Mouse (Mus musculus) intestine, embryonic 14.5 days (tissue): ENCODE measurements around the gene Ascc2. TPM values are rescaled to one million over a fixed set of nuclear protein-coding genes. Genes with fewer than 3 reads are reported as not detected.

Source experiments
- ATAC-seq: fragments of 200-750 bp; cut with Nextera tagmentation; replicated peaks from 2 replicates; pipeline ENCODE4 v1.8.0; 2017; ENCODE audit warnings: low read depth, moderate number of reproducible peaks, moderate TSS enrichment, moderate library complexity; ENCODE audit not compliant: low FRiP score, low TSS enrichment
- DNase-seq: peaks from one replicate; pipeline ENCODE4 v3.0.0-alpha.2; 2018; ENCODE audit warnings: low spot score
- H3K27ac ChIP-seq: fragments of 300-500 bp; sonication (generic); 2 replicates; pipeline ENCODE4 v1.5.1; 2014; ENCODE audit warnings: low read depth, mild to moderate bottlenecking, control low read depth
- H3K27me3 ChIP-seq: fragments of 300-500 bp; sonication (generic); replicated peaks from 2 replicates; pipeline ENCODE4 v1.6.1; 2014; ENCODE audit warnings: low read length, control low read depth; ENCODE audit not compliant: control insufficient read depth, insufficient read depth
- H3K36me3 ChIP-seq: fragments of 300-500 bp; sonication (generic); 2 replicates; pipeline ENCODE4 v1.6.1; 2014; ENCODE audit warnings: low read length, control low read depth; ENCODE audit not compliant: control insufficient read depth, insufficient read depth
- H3K4me1 ChIP-seq: fragments of 300-500 bp; sonication (generic); replicated peaks from 2 replicates; pipeline ENCODE4 v1.6.1; 2014; ENCODE audit warnings: low read length, control low read depth, mixed read lengths; ENCODE audit not compliant: control insufficient read depth, insufficient read depth
- H3K4me2 ChIP-seq: fragments of 300-500 bp; sonication (generic); 2 replicates; pipeline ENCODE4 v1.6.1; 2014; ENCODE audit warnings: low read length
- H3K4me3 ChIP-seq: fragments of 300-500 bp; sonication (generic); 2 replicates; pipeline ENCODE4 v1.5.1; 2014; ENCODE audit warnings: low read depth, low read length, control low read depth, mixed read lengths
- H3K9ac ChIP-seq: fragments of 300-500 bp; sonication (generic); 2 replicates; pipeline ENCODE4 v1.6.1; 2014; ENCODE audit warnings: mild to moderate bottlenecking, low read length
- H3K9me3 ChIP-seq: fragments of 300-500 bp; sonication (generic); 2 replicates; pipeline ENCODE4 v1.6.1; 2016; ENCODE audit warnings: low read length, control low read depth; ENCODE audit not compliant: control insufficient read depth
- WGBS: fragments of 180-500 bp; shearing (Covaris S2); extraction: QIAGEN DNeasy Blood & Tissue Kit; methylation state at CpG from one replicate; pipeline ENCODE4 v1.1.7; 2014; 5-methylcytosine and 5-hydroxymethylcytosine counted together
- polyA plus RNA-seq: library from polyadenylated mRNA; unstranded; fragments of >200 nt; fragmentation: Nextera tagmentation; extraction: Ambion mirVana; gene quantifications from 2 replicates; pipeline ENCODE4 v1.2.1, GENCODE M21; 2014

Gene Ascc2
- polyA plus RNA-seq, 1 experiment from 2014 or later = 36.6 TPM

- Histone ChIP-seq H3K4me1 (no peaks in the 10 kb centered on the region), H3K36me3 (peaks cover 32% of the 10 kb centered on the region), H3K4me2 (no peak overlapping the region), H3K9me3 (0 out of 2 replicates have a peak, but pooled peaks cover 3% of the 10 kb centered on the region), H3K4me3 (no peak overlapping the region), H3K27ac (no peak overlapping the region), H3K27me3 (no peaks in the 10 kb centered on the region), H3K9ac (no peak overlapping the region)
- WGBS = 92% methylated on average over 4 of the region's 4 CpGs
- ATAC-seq (no peak), DNase-seq (no peak)
Observed at GRCm38 (mm10) chr11:4671736-4672135, 34.2 kb downstream of the Ascc2 start.

DNA sequence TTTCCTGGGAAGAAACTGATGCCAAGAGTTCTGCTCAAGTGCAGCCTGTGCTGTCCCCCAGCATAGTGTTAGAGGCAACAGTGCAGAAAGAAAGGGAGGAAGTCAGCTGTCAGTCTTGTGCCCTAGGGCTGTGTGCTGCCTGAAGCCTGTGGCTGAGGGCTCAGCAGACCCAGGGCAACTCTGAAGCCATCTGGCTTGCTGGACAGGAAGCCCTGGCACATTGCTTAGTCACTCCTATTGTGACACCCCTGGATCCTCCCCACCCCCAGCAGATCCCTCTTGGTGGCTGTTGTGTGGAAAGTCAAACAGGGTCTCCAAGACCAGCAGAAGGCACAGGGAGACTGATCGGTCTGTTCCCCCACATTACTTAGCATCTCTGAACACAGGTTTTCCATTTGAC, 37.0 kb downstream of the Ascc2 start:
- no peak overlapping the region for H3K4me2 ChIP-seq
- no peaks in the 10 kb centered on the region for H3K9me3 ChIP-seq
- H3K4me1 ChIP-seq = no peaks in the 10 kb centered on the region
- WGBS = 95% methylated on average over 1 of the region's 1 CpGs
- no peak for ATAC-seq
- H3K9ac ChIP-seq = no peak overlapping the region
- H3K27ac ChIP-seq = no peak overlapping the region
- H3K4me3 ChIP-seq = no peak overlapping the region
- H3K27me3 ChIP-seq = no peaks in the 10 kb centered on the region
- H3K36me3 ChIP-seq = peaks cover 50% of the 10 kb centered on the region
- no peak for DNase-seq

DNA sequence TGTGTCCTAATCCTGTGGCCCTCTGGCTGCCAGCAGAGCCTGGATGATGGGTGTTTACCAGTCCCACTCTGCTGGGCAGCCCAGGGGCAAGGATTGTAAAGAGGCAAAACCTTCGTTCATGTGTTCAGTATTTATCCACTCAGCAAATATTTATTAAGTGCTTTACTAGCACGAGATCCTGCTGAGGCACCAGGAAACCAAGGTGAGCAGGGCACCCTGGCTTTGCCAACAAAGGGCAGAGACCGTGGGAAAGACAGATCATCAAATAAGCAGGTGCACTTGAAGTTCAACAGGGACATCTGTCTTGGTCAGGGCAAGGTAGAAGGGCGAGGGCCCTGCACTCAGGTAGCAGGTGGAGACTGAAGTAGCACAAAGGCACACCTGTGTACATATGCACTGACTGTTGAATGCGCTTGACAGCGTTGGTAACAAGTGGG, 37.6 kb downstream of the Ascc2 start:
- Histone ChIP-seq H3K9ac (no peak overlapping the region), H3K27ac (no peak overlapping the region), H3K9me3 (no peaks in the 10 kb centered on the region), H3K36me3 (peaks cover 56% of the 10 kb centered on the region), H3K4me3 (no peak overlapping the region), H3K4me2 (no peak overlapping the region), H3K27me3 (no peaks in the 10 kb centered on the region), H3K4me1 (no peaks in the 10 kb centered on the region)
- DNase-seq (no peak), ATAC-seq (no peak)
- 76% methylated on average over 6 of the region's 6 CpGs for WGBS

DNA sequence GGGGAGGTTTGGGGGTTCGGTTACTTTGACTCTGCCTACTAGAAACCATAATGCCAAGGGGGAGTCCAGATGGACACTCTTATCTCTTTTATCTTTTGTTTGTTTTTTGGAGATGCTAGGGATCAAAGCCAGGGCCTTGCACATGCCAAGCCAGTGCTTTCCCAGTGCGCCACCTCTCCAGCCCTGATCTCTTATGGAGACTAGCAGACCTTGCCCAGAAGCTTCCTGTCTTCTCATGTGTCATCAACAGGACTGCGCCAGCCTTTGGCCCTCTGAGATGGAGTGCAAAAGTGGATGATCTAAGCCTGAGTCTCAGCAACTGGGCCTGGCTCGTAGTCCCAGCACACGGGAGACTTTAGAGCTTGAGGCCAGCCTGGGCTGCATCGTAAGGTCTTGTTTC, 38.1 kb downstream of the Ascc2 start:
- Histone ChIP-seq H3K4me2 (no peak overlapping the region), H3K27ac (no peak overlapping the region), H3K4me1 (no peaks in the 10 kb centered on the region), H3K9me3 (no peaks in the 10 kb centered on the region), H3K9ac (no peak overlapping the region), H3K36me3 (peaks cover 61% of the 10 kb centered on the region), H3K27me3 (no peaks in the 10 kb centered on the region), H3K4me3 (no peak overlapping the region)
- WGBS = 93% methylated on average over 6 of the region's 6 CpGs
- no peak for ATAC-seq
- DNase-seq = no peak

GRCm38 (mm10) chr11:4677250-4677872, 39.8 kb downstream of the Ascc2 start:
- H3K9me3 ChIP-seq = no peaks in the 10 kb centered on the region
- H3K27me3 ChIP-seq = no peaks in the 10 kb centered on the region
- H3K4me3 ChIP-seq = no peak overlapping the region
- H3K36me3 ChIP-seq = peaks cover 73% of the 10 kb centered on the region
- no peak overlapping the region for H3K4me2 ChIP-seq
- H3K4me1 ChIP-seq = no peaks in the 10 kb centered on the region
- 87% methylated on average over 7 of the region's 7 CpGs for WGBS
- DNase-seq (no peak), ATAC-seq (no peak)
- no peak overlapping the region for H3K9ac ChIP-seq
- no peak overlapping the region for H3K27ac ChIP-seq

DNA sequence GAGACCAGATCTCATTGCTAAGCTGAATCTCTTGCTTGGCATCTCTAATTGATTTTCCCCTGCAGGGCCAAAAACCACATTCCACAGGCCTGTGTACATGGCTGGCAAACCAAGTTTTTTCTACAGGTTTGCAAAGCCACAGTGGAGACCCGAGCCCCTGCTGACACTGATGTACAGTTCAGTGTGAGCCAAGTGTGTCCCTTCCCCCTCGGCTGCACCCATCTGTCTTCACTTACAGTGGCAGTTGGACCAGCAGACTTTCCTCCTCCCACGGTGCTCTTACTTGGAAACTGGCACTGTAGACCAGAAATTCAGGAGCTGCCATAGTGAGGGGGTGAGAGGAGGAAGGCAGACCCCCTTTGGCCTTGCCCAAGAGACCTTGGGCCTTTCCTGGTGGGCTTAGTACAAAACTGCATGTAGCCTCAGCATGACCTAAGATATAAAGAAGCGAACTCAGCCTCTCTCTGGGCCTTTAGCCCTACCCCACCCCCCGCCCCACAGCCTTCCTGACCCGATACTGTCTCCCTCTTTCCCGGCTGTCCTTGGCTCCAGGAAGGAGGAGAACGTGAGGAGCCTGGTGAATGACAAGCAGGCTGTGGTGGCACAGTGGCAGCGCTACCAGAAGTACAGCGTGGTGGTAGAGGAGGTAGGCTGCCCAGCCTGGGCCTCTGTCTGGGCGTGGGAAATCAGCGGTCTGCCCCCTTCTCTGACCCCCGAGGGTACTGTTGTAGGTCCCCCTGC, 41.3 kb downstream of the Ascc2 start:
- no peaks in the 10 kb centered on the region for H3K4me1 ChIP-seq
- H3K4me3 ChIP-seq = no peak overlapping the region
- 76% methylated on average over 13 of the region's 13 CpGs for WGBS

DNA sequence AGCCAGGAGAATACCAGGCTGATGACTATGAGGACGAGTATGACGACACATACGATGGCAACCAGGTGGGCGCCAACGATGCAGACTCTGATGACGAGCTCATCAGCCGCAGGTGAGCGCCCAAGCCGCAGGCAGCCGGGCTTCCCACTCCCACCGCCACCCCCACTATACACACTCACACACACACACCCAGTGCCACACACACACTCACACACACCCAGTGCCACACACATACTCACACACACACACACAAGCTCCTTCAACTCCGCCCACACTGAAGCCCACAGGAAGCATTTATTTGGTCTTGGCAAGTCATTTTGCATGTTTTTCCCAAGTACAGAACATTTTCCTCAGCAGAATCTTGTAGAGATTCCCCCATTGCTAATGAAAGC, 41.9 kb downstream of the Ascc2 start:
- Histone ChIP-seq H3K27me3 (no peaks in the 10 kb centered on the region), H3K27ac (no peak overlapping the region), H3K9ac (no peak overlapping the region), H3K36me3 (peaks cover 69% of the 10 kb centered on the region), H3K4me3 (no peak overlapping the region), H3K4me1 (no peaks in the 10 kb centered on the region), H3K4me2 (no peak overlapping the region), H3K9me3 (no peaks in the 10 kb centered on the region)
- 91% methylated on average over 12 of the region's 12 CpGs for WGBS
- no peak for DNase-seq
- no peak for ATAC-seq

More for the DNA sequence above, 41.3 kb downstream of the Ascc2 start:
- no peak for DNase-seq
- Histone ChIP-seq H3K4me2 (no peak overlapping the region), H3K9me3 (no peaks in the 10 kb centered on the region), H3K9ac (no peak overlapping the region), H3K36me3 (peaks cover 72% of the 10 kb centered on the region), H3K27me3 (no peaks in the 10 kb centered on the region), H3K27ac (no peak overlapping the region)
- ATAC-seq = no peak

DNA sequence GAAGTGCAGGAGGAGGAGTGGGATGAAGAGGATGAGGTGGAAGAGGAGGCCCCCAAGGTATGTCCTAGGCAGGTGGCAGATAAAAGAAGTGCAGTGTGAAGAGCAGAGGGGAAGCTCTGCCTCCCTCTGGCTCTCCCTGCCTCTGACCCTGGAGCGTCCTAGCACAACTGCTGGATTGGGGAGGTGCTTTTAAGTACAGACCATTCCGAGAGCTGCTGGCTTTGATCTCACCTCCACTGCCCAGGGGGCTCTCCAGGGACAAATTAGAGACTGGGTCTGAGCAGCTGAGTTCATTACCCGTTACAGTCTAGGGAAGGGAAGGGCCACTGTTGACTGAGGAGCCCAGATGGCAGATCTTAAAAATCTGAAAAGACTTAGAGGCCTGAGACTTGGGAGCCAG, 42.6 kb downstream of the Ascc2 start:
- ATAC-seq (no peak), DNase-seq (no peak)
- Histone ChIP-seq H3K27me3 (no peaks in the 10 kb centered on the region), H3K4me1 (no peaks in the 10 kb centered on the region), H3K4me3 (no peak overlapping the region), H3K36me3 (peaks cover 62% of the 10 kb centered on the region), H3K27ac (no peak overlapping the region), H3K4me2 (no peak overlapping the region), H3K9me3 (no peaks in the 10 kb centered on the region), H3K9ac (no peak overlapping the region)
- WGBS = 44% methylated on average over 3 of the region's 3 CpGs

DNA sequence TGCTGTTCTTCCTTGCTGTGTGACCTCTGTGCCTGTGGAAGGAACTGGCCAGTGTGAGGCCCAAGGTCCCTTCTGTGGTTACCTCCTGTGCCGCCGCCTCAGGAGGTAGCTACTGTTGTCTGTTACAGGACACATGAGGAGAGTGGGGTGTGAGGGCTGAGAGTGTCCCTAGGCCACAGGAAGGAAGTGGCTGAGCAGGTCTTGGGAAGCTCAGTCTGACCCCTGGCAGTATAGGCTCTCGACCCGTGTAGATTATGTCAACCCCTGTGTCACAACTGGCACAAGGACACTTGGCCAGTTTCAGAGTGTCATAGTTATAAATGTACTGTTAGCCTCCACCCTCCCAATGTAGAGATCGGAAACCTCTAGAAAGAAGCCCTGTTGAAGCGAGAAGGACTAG, 46.0 kb downstream of the Ascc2 start:
- Histone ChIP-seq H3K4me1 (no peaks in the 10 kb centered on the region), H3K4me2 (no peak overlapping the region), H3K27me3 (no peaks in the 10 kb centered on the region), H3K27ac (no peak overlapping the region), H3K9me3 (no peaks in the 10 kb centered on the region), H3K36me3 (peaks cover 46% of the 10 kb centered on the region), H3K4me3 (no peak overlapping the region), H3K9ac (no peak overlapping the region)
- 73% methylated on average over 6 of the region's 6 CpGs for WGBS
- no peak for DNase-seq
- no peak for ATAC-seq
